Mouse (Mus musculus) heart, adult 18-20 months (tissue): ENCODE results near the gene Slc25a19. TPM values are rescaled to one million over a fixed set of nuclear protein-coding genes. Genes with fewer than 3 reads are reported as not detected.

Source experiments
- DNase-seq, 2 experiments: peaks; one replicate each; pipeline ENCODE4 v3.0.0; 2021 to 2022; ENCODE audit warnings: mixed read lengths in 1 of 2
- total RNA-seq, 2 experiments: library from RNA; stranded (reverse); gene quantifications; 2 replicates each; pipeline ENCODE4 v1.2.3; 2021

Slc25a19 gene
- total RNA-seq, 2 experiments from 2014 or later: 35.3 to 38.3 TPM

DNA sequence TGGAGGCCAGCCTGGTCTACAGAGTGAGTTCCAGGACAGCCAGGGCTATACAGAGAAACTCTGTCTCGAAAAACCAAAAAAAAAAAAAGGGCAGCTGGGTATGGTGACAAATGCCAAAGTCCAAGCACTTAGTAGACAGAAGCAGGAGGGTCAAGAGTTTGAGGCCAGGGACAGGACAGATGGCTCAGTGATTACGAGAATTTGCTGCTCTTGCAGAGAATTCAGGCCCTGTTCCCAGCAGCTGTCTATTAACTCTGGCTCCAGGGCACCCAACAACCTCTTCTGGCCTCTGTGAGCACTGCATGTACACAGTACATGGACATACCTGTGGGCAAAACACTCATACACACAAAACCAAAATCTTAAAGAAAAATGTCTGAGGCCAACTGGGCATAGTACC is 10.1 kb downstream of the Slc25a19 start:
- no peak for DNase-seq

GRCm38 (mm10) chr11:115616893-115617292 is 11.2 kb downstream of the Slc25a19 start:
- no peak for DNase-seq

DNA sequence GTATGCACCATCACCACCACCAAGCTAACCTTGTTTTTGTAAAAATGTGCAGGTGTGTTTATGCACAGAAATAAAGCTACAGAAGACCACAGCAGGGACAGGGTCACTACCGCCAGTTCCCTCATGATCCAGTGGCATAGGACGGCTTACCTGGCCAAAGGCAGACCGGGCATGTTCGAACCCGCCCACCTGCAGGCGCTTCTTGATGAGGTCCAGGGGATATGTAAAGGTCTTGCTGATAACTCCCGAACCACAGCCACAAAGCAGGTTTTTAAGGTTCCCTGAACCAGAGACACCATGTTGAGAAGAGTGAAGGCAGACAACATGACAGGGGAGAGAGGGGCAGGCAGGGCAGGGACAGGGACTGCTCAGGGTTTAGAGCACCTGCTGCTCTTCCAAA is 11.7 kb downstream of the Slc25a19 start:
- DNase-seq: no peak

DNA sequence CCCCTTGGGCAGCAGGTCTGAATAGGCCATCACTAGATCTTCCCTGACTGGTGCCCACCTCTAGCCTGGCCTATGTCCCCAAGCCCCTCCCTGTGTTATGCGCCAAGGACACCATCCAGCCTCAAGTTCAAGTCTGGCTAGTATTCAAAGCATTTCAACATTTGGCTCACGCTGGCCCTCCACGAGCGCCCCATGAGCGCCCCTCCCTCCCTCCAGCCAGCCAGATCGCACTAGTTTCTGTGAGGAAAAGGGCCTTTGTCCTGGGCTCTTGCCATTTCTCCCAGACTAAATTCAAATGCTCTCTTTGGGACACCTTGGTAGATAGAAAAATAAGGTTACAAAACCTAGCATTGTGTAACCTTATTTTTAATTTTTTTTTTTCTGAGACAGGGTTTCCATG is 12.2 kb downstream of the Slc25a19 start:
- DNase-seq: no peak

GRCm38 (mm10) chr11:115615108-115615825 is 12.8 kb downstream of the Slc25a19 start:
- no peak for DNase-seq

DNA sequence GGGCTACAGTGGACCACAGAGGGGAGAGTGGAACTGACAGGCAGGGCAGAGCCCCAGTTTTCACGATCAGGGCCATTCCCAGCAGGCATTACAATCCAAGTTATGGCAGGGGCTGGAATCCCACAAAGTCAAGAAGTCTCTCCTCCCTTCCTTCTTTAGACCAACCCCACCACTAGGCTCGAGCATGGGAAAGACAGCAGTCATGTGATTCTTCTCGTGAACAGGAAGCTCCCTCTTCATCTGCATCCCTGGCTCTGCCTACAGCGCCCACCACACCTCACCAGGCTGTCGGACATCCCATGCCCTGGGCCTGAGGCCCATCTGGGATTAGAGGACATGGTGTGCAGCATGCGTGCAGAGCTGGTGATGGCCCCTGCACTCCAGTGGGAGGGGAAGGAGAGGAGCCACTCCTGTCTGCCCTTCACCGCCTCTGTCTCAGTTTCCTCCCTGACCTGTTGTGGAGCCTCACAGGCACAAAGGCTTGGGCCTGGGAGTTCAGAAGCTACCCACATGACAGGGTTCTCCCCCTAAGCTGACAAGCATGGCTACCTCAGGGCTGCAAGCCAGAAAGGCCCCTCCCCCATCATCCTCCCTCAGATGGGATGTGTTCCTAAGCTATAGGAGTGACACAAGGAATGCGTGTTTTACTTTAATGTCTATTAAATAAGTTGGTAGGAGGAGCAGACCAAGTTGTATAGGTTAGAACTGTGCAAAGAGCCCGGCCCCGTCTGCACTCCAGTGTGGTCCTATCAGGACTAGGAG is 13.6 kb downstream of the Slc25a19 start:
- DNase-seq: no peak

- DNase-seq: no peak
Measured at GRCm38 (mm10) chr11:115613138-115613945, 14.8 kb downstream of the Slc25a19 start.

GRCm38 (mm10) chr11:115612410-115613137 is 15.5 kb downstream of the Slc25a19 start, which contains the start of gene Mif4gd:
Gene Mif4gd (minus strand): TSS chr11:115612969.
- DNase-seq: peak; percentile 95 to 98

GRCm38 (mm10) chr11:115612059-115612409 is 16.1 kb downstream of the Slc25a19 start:
- peak; percentile 89 to 90 for DNase-seq

DNA sequence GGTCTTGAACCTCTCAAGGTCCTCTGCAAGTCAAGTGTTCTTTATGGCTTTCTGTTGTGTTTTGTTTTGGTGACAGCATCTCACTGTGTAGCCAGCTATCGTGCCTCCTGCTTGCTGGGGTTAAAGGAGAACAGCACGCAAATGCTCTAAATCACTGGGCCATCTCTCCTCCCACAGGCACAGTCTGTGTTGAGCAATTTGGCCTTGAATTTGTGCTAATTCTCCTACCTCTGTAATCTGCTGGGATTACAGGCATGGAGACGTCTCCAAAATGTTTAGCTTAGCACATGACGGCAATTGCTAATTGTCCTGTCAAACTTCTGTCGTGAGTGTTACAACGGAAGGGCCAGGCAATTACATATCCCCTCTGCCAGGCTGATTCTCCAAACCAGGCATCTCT is 16.9 kb downstream of the Slc25a19 start:
- no peak for DNase-seq

DNA sequence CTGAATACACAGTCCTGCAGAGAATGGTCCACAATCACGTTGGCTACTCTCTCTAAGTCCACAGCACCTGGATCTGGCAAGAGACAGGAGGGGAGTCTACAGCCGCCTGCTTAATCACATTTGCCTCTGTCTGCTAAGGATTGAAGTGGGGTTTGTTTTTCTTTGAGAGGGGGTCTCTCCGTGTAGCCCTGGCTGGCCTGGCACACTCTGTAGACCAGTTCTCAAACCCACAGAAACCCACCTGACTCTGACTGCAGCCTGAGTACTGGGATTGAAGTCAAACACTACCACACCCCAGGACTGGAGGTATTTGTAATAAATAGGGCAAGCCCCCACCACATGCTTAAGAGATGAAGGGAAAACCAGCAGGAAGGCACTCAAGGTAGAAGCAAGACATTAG is 18.5 kb downstream of the Slc25a19 start:
- DNase-seq: no peak

DNA sequence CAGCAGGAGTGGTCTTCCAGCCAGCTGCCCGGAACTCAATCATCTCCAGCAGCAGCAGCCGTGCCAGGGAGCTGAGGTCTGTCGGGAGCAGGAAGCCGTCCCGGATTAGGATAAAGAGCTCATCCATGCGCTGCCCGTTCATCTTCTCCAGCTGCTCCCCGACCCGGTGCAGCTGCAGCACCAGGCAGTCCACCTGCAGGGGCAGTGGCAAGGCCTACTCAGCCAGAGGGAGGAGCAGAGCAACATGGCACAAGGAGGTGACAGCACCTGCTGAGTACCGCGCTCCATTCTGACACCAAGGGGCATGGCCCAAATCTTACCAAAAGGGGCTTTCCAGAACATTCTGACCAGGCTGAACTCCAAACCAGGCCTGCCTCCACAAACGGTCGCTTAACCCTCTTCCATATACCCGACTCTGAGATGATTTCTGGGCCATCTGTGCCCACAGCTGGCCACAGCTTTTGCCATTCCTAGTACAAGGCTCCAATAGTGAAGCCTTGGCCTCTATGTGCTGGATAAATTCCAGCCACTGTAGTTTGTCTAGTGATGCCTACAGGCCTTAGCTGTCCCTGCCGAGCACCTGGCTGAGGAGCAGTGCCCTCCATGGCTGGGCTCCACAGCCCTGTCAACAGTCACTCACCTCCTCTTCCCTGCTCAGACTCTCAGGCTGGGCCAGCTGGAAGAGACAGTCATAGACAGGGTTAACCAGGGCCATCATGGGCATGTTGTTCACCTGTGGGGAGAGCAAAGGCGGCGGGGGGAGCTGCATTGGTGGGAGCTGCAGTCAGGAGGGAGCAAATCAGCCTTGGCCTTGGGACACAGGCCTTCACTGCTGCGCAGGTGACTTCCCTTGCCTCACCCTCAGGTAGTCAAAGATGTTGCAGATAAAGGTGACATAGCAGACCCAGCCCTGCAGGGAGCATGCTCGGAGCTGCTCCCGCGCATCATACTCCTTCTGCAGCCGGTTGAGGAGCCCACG is 19.4 kb downstream of the Slc25a19 start:
- no peak for DNase-seq

DNA sequence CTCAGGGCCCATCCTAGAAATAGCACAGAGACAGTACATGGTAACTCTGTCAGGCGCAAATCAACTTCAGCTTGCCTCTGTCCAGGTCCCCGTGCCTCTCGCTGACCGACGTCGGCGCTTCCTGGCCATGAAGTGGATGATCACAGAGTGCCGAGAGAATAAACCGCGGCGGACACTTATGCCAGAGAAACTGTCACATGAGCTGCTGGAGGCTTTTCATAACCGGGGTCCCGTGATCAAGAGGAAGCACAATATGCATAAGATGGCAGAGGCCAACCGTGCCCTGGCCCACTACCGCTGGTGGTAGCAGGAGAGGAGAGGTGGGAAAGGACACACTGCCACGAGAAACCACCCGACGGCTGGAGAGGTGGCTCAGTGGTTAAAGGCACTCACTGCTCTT is 21.4 kb downstream of the Slc25a19 start:
- no peak for DNase-seq

GRCm38 (mm10) chr11:115604304-115604696 is 23.8 kb downstream of the Slc25a19 start:
- no peak for DNase-seq

DNA sequence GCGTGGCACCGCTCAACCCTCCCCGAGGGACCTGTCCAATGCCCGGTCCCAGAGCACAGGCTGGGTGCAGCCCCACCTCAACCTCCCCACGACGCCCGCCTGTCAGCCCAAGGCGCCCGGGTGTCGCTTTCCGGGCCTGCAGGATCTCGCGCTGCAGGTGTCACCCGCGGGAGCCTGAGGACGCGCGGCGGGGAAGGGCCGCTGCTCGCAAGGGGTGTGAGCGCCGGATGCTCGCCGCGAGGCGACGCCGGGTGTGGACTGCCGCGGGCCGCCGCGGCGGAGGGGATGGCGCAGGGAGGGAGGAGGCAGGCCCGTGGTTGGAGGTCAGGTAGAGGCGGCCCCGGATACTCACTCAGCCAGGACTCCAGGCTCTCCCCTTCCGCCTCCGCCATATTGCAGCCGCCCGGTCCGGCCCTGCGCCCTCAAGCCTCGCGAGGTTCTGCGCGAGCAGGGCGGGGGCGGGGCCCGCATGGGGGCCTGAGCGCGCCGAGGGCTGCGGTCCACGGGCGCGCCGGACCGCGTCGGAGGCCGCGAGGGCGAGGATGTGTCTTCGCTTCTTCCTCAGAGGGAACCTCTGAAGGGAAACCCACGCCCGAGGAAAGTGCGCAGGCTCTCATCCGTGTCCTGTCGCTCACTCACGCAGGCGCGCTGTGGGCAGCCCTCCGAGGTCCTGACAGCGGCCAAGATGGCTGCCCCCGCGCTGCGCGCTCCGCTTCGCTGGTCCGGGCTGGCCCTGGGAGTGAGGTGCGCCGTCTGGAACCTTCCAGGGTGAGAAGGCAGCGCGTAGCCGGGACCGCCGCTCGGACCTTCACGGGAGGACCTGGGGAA is 24.4 kb downstream of the Slc25a19 start, which contains the start of the genes Mrps7 and Gga3:
Gene Mrps7 (plus strand): TSS at position 450 of the 828 bp plus-strand sequence.
Gene Gga3 (minus strand): TSS at position 576 of the 828 bp plus-strand sequence.
- peak; percentile 94 to 95 for DNase-seq

GRCm38 (mm10) chr11:115603128-115603475 is 25.0 kb downstream of the Slc25a19 start:
- no peak for DNase-seq

GRCm38 (mm10) chr11:115601174-115601573 is 26.9 kb downstream of the Slc25a19 start:
- no peak for DNase-seq

- no peak for DNase-seq
Measured at GRCm38 (mm10) chr11:115600743-115601142, 27.4 kb downstream of the Slc25a19 start.

GRCm38 (mm10) chr11:115599722-115600121 is 28.4 kb downstream of the Slc25a19 start:
- no peak for DNase-seq

- DNase-seq: no peak
Measured at GRCm38 (mm10) chr11:115598309-115598708, 29.8 kb downstream of the Slc25a19 start.
